ENCODE assay signal across 8 mouse cellular contexts in the genomic region with DNA sequence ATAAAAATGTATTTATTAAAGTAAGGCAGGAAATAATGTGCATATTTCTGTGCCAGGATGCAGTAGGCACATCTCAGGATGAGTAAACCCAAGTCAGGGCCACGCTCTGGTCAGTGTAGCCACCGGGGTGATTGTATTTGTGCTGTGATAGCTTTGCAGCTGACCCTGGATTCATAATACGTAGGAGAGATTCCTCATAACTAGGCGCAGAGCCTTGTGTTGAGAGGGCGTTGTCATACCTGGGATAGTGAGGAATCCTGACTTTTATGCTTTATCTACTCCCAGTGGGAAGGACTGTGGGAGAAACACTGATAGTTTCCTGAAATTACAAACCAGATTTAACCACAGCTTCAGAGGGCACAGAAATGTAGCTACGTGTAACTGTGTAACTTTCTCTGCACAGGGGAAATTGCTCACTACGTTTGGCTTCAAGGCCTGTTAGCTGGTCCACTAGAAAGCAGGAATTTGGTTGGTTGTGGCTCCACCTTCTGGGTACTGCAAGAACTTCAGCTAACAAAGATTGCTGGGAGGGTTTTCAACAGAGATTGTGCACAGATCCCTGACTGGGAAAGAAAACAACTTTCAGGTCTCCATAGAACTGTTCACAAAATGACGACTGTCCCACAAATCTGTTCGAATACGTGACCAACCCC.
A peak's percentile ranks its signal among the peaks of the same experiment; 100 is the strongest.
DNase-seq lines count a peak whose midpoint lies in the region; ATAC-seq lines count a peak whose summit lies in the region.

No protein-coding gene starts in this region.

- no peak overlapping the region for H3K4me3 ChIP-seq in intestine, embryonic 14.5 days (ENCODE audit: low read depth, low read length)

- no peaks in the 10 kb centered on the region for H3K27me3 ChIP-seq in intestine, embryonic 14.5 days (replicated peaks; ENCODE audit: control insufficient read depth, insufficient read depth, low read length)
- H3K27me3 ChIP-seq in splenic B cell, adult 2 months (ENCODE audit: control insufficient read depth, insufficient read depth, low read length, poor library complexity, severe bottlenecking): no peaks in the 10 kb centered on the region

- no peaks in the 10 kb centered on the region for H3K4me1 ChIP-seq in intestine, embryonic 14.5 days (replicated peaks; ENCODE audit: control insufficient read depth, insufficient read depth, low read length)

- H3K9ac ChIP-seq in intestine, embryonic 14.5 days (ENCODE audit: low read length): no peak overlapping the region

- no peaks in the 10 kb centered on the region for H3K36me3 ChIP-seq in intestine, embryonic 14.5 days (ENCODE audit: control insufficient read depth, insufficient read depth, low read length)
- H3K36me3 ChIP-seq in splenic B cell, adult 2 months (ENCODE audit: control insufficient read depth, insufficient read depth, low read length, poor library complexity, severe bottlenecking): no peaks in the 10 kb centered on the region

- no peaks in the 10 kb centered on the region for H3K9me3 ChIP-seq in intestine, embryonic 14.5 days (ENCODE audit: control insufficient read depth, low read length)

- peak; percentile 63; the same call in 1 of the 2 replicates for ATAC-seq in intestine, embryonic 14.5 days (replicated peaks; ENCODE audit: low FRiP score, low TSS enrichment, low read depth)

- H3K27ac ChIP-seq in intestine, embryonic 14.5 days (ENCODE audit: low read depth): no peak overlapping the region

- no peak overlapping the region for H3K4me2 ChIP-seq in intestine, embryonic 14.5 days (ENCODE audit: low read length)

- WGBS in intestine, embryonic 14.5 days: 48% methylated on average over 10 of the region's 10 CpGs

- DNase-seq in ovary, postnatal 10 days (ENCODE audit: low spot score): peak; percentile 21
- DNase-seq in ovary, adult 18-20 months (ENCODE audit: low spot score): no peak
- DNase-seq in cerebellum, adult 9-11 months: peak; percentile 46
- peak; percentile 67 to 77 for DNase-seq in frontal cortex, postnatal 25 days (ENCODE audit: low spot score in 2 of 2)
- peak; percentile 82 for DNase-seq in intestine, embryonic 14.5 days (ENCODE audit: low spot score)
- peak; percentile 21 to 71 for DNase-seq in left cerebral cortex, adult 8-10 months (ENCODE audit: low spot score in 2 of 2)
- peak; percentile 74 for DNase-seq in mesoderm, embryonic 11.5 days (ENCODE audit: low read depth, low spot score)
- DNase-seq in splenic B cell, adult 2 months (ENCODE audit: low read depth, low spot score): peak; percentile 1
